Mouse (Mus musculus): Measurements from ENCODE around the gene Khsrp.

DNA sequence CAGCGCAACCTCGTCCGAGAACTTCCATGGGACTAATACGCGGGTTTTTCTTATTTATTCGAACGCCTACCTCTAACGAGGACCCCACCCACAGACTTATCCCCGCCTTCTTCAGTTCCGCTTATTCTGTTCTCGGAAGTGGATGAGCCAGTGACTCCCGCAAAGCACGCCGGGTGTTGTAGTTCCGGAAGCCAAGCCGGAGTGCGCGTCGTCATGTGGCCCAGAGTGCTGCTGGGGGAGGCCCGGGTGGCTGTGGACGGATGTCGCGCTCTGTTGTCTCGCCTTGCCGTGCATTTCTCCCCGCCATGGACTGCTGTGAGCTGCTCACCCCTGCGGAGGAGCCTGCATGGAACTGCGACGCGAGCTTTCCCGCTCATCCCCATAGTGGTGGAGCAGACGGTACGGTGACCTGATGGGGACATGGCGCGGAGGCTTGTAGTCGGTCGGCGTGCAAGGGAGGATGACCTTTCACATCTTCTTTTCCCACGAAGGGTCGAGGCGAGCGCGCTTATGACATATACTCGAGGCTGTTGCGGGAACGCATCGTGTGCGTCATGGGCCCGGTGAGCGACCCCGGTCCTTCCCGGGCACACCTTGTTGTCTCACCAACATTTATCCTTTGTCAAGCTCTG is 41.1 kb downstream of the Khsrp start, which contains the start of gene Clpp:
- TF ChIP-seq CTCF (IDR thresholded peaks at IDR 0.05) (no peak), EP300 (IDR thresholded peaks at IDR 0.05; ENCODE audit: insufficient read depth, low read depth, low read length) (0 out of 2 replicates have a peak, but pooled peaks have one; percentile 32), POLR2A (IDR thresholded peaks at IDR 0.05; ENCODE audit: insufficient read depth, low read depth, low read length) (peak; percentile 94)

Measured in heart, adult 2 months (tissue).